9 mouse cellular contexts compared by ENCODE assay signal in the genomic region with DNA sequence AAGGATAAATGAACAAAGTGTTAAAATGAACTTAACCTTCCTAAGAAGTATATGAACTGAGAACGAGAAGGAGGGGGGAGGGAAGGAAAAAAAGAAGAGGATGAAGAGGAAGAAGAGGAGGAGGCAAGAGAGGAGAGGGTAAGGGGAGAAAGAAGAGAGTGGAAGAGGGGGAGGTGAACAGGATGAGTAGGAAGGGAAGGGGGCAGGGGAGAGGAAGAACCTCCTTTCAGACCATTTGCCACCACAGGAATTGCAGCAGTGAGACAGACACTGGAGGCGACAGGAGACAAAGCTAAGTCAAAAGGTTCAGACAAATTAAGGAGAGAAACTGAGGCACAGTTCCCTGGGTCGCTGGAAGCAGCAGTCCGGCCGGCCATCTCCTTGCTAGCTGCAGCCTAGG. TPM values are rescaled to one million over a fixed set of nuclear protein-coding genes. Genes with fewer than 3 reads are reported as not detected.
DNase-seq lines count a peak whose midpoint lies in the region; ATAC-seq and TF ChIP-seq lines count a peak whose summit lies in the region.
"Had no signal": no experiment of that assay in that cellular context is flagged by ENCODE, and none has a peak within 500 bp of the region (broad histone marks: within the 10 kb centered on the region; RNA-seq: fewer than 3 reads in every experiment).

No protein-coding gene starts in this region.

- no peak for TF ChIP-seq POLR2A in cortical plate, adult 2 months (IDR thresholded peaks at IDR 0.05; ENCODE audit: extremely low read depth, insufficient read depth, low read length)

- peak overlapping the region; percentile 46 for H3K4me3 ChIP-seq in heart, embryonic 13.5 days
- 0 out of 2 replicates have a peak overlapping the region, but pooled peaks have one; percentile 3 for H3K4me3 ChIP-seq in cortical plate, adult 2 months (ENCODE audit: insufficient read depth, low read length)
- peak overlapping the region; percentile 38 for H3K4me3 ChIP-seq in hindbrain, embryonic 13.5 days
- H3K4me3 ChIP-seq in midbrain, embryonic 10.5 days: peak overlapping the region; percentile 51

- ATAC-seq in heart, embryonic 13.5 days (ENCODE audit: extremely low read depth, insufficient number of reproducible peaks, low FRiP score, low TSS enrichment): no peak
- peak; percentile 40; the same call in 1 of the 2 replicates for ATAC-seq in hindbrain, embryonic 13.5 days (ENCODE audit: low FRiP score)
- no peak for ATAC-seq in monocyte, adult 5-6 weeks (replicated peaks; ENCODE audit: insufficient number of reproducible peaks, low FRiP score, low TSS enrichment, poor library complexity, severe bottlenecking)

- peaks cover 8% of the 10 kb centered on the region for H3K4me1 ChIP-seq in heart, embryonic 13.5 days
- no peaks in the 10 kb centered on the region for H3K4me1 ChIP-seq in cortical plate, adult 2 months (ENCODE audit: control insufficient read depth, insufficient read depth, low read length)
- peaks cover 8% of the 10 kb centered on the region for H3K4me1 ChIP-seq in hindbrain, embryonic 13.5 days (replicated peaks)
- H3K4me1 ChIP-seq in midbrain, embryonic 10.5 days: peaks cover 12% of the 10 kb centered on the region

- peak overlapping the region; percentile 64 for H3K9ac ChIP-seq in heart, embryonic 13.5 days
- H3K9ac ChIP-seq in hindbrain, embryonic 13.5 days: peak overlapping the region; percentile 59

- intact Hi-C loops in heart, postnatal 10 days (cut with DNase I): no loop called here

- no peak for TF ChIP-seq CTCF in cortical plate, adult 2 months (IDR thresholded peaks at IDR 0.05; ENCODE audit: extremely low read depth, insufficient read depth, low read length)

- DNase-seq in heart, postnatal 10 days: no peak
- no peak for DNase-seq in midbrain, embryonic 10.5 days (ENCODE audit: low spot score)
- no peak for DNase-seq in MN1 (ENCODE audit: low spot score)
- DNase-seq in embryo, embryonic 10.5 days (ENCODE audit: low spot score): no peak

- 20% methylated on average over 5 of the region's 5 CpGs for WGBS in heart, embryonic 13.5 days
- whole genome bisulfite sequencing in hindbrain, embryonic 13.5 days: 21% methylated on average over 5 of the region's 5 CpGs
- 15% methylated on average over 5 of the region's 5 CpGs for WGBS in midbrain, embryonic 10.5 days

- no peaks in the 10 kb centered on the region; the same call in 1 of the 2 replicates for H3K9me3 ChIP-seq in heart, embryonic 13.5 days
- H3K9me3 ChIP-seq in hindbrain, embryonic 13.5 days: no peaks in the 10 kb centered on the region
- no peaks in the 10 kb centered on the region for H3K9me3 ChIP-seq in midbrain, embryonic 10.5 days (replicated peaks)

- peak overlapping the region; percentile 79 for H3K4me2 ChIP-seq in heart, embryonic 13.5 days
- H3K4me2 ChIP-seq in hindbrain, embryonic 13.5 days: peak overlapping the region; percentile 68

- H3K27ac ChIP-seq in heart, embryonic 13.5 days (replicated peaks): no peak overlapping the region
- H3K27ac ChIP-seq in cortical plate, adult 2 months (ENCODE audit: insufficient read depth, low read length): no peak overlapping the region
- H3K27ac ChIP-seq in hindbrain, embryonic 13.5 days: no peak overlapping the region
- peak overlapping the region; percentile 71 for H3K27ac ChIP-seq in midbrain, embryonic 10.5 days (replicated peaks)

- H3K36me3 ChIP-seq in heart, embryonic 13.5 days: no peaks in the 10 kb centered on the region
- H3K36me3 ChIP-seq in hindbrain, embryonic 13.5 days: no peaks in the 10 kb centered on the region
- no peaks in the 10 kb centered on the region for H3K36me3 ChIP-seq in midbrain, embryonic 10.5 days

- peaks cover 9% of the 10 kb centered on the region; the same call in 1 of the 2 replicates for H3K27me3 ChIP-seq in heart, embryonic 13.5 days (replicated peaks)
- peaks cover 11% of the 10 kb centered on the region; the same call in 1 of the 2 replicates for H3K27me3 ChIP-seq in hindbrain, embryonic 13.5 days
- H3K27me3 ChIP-seq in midbrain, embryonic 10.5 days (ENCODE audit: low read depth, poor library complexity, severe bottlenecking): peaks cover 11% of the 10 kb centered on the region; the same call in 1 of the 2 replicates

RNA-seq across cellular contexts. Expression of a gene that starts 0.3 kb away (rescaled TPM):
- 0.13 and 0.15 TPM in 2 replicates for polyA plus RNA-seq in heart, embryonic 13.5 days (2015; fragmentation: Nextera tagmentation; extraction: Ambion mirVana)
- total RNA-seq in heart, postnatal 10 days (2021): under 1 TPM; 0.12 to 0.32 TPM
- polyA plus RNA-seq in cortical plate, adult 2 months (2012; rRNA removed): 0.08 and 0.13 TPM in 2 replicates
- 1.3 and 3.4 TPM in 2 replicates for polyA plus RNA-seq in hindbrain, embryonic 13.5 days (2015; fragmentation: Nextera tagmentation; extraction: Ambion mirVana)
- polyA plus RNA-seq in midbrain, embryonic 10.5 days (2016; fragmentation: Nextera tagmentation; extraction: Ambion mirVana): 0.37 and 0.48 TPM in 2 replicates
- total RNA-seq in monocyte, adult 5-6 weeks (2017): not detected in 3 replicates
- polyA plus RNA-seq: adrenal gland, adult 2 months had no signal
